Mouse (Mus musculus): ENCODE data around the gene Pheta1.
"Not testable (repeated sequence)": the region's sequence is repeated elsewhere in the genome, so short reads cannot be mapped to it uniquely, and the experiment has no call there.

Gene Pheta1

DNA sequence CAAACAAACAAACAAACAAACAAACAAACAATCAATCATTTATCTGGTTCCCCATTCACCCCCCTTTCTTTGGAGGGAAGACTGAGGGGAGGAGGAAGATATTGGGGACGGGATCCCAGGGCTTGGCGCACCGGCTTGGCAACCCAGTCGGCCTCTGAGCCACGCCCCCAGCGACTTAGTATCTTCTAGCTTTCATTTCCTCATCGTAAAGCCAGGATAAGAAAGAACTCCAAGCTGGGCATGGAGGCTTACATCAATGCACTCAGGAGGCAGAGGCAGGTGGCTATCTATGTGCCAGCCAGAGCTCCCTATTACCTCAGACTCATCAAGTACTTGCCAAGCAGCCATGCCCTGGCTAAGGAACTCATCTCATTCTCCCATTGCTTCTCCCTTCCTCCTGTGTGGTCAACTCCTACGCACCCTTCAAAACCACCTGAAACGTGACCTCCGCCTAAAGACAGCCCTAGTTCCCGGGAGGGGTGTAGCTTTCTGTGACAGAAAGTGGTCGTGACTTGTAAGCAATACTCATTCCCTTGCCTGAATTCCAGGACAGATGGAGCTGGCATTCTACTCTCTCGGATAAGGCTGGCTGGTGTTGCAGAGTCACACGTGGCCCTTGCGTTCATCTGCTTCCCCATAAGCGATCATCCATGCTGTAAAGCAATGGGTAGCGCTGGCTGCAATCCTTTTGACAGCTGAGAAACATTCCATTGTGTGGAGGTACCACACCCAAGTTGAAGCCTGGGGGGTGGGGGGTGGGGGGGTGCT is 5.5 kb upstream of the Pheta1 start:
- no peak for DNase-seq (ENCODE audit: low spot score)

DNA sequence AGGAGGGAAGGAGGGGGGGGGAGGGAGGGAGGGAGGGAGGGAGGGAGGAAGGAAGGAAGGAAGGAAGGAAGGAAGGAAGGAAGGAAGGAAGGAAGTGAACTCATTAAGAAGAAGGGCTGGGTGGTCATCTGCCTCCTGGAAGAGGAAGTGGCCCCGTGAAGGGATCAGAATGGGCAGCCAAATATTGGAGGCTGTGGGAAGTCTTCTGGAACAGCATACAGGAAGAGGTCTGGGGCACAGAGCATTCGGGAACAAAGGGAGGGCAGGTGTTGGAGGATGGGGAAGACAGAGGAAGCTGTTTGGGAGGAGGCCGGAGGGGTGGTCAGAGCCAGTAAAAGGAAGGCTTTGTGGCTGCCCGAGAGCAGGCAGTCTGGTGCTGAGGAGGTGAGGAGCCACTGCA is 3.4 kb upstream of the Pheta1 start:
- no peak for DNase-seq (ENCODE audit: low spot score)

DNA sequence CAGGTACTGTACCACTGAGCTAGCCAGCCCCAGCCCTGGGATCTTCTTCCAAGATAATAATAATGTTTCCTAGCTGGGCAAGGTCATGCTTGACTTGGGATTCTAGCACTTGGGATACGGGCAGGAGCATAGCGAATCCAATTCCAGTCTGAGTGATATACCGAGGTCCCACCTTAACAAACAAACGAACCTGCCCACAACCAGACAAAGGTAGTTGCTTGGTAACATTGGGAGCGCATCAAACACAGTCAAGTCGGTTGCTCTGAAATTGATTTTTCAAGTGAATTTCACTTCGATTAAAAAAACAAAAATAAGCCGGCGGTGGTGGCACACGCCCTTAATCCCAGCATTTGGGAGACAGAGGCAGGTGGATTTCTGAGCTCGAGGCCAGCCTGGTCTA is 2.5 kb upstream of the Pheta1 start:
- DNase-seq (ENCODE audit: low spot score), result no peak

DNA sequence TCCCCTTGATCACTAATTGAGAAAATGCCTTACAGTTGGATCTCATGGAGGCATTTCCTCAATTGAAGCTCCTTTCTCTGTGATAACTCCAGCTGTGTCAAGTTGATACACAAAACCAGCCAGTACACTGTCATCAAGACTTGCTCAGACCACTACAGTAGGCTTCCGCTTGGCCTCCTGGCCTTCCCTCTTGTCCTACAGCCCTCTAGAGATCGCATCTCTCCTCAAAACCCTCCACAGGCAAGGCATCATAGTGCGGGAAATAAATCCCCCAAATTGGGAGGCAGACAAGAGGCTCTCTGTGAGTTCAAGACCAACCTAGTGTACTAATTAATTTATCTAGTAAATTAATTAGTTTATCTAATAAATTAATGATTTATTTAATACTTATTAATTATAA is 1.5 kb upstream of the Pheta1 start:
- DNase-seq (ENCODE audit: low spot score), result not testable (repeated sequence)

DNA sequence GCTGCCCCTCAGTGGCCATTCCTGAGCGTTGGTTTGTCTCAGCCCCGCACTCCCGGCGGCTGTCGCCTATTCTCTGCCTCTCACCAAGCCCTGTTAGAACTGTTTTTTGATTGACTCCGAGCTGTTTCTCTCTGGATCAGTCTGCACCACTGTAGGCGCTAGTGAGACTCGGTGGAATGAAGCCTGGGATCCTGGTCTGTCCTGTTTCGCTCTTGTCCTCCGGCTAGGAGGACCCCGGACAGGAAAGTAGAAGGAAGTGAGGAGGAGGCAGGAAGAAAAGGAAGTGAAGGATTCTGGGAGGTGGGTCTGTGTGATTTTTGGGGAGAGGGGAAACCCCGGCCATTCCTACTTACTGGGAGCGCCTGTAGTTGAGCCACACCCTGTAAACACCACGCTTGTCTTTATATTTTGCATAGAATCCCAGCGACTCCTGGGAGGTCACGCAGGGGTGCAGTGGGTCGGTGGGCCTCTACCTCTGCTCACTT is 707 bp upstream of the Pheta1 start:
- DNase-seq (ENCODE audit: low spot score), result no peak

DNA sequence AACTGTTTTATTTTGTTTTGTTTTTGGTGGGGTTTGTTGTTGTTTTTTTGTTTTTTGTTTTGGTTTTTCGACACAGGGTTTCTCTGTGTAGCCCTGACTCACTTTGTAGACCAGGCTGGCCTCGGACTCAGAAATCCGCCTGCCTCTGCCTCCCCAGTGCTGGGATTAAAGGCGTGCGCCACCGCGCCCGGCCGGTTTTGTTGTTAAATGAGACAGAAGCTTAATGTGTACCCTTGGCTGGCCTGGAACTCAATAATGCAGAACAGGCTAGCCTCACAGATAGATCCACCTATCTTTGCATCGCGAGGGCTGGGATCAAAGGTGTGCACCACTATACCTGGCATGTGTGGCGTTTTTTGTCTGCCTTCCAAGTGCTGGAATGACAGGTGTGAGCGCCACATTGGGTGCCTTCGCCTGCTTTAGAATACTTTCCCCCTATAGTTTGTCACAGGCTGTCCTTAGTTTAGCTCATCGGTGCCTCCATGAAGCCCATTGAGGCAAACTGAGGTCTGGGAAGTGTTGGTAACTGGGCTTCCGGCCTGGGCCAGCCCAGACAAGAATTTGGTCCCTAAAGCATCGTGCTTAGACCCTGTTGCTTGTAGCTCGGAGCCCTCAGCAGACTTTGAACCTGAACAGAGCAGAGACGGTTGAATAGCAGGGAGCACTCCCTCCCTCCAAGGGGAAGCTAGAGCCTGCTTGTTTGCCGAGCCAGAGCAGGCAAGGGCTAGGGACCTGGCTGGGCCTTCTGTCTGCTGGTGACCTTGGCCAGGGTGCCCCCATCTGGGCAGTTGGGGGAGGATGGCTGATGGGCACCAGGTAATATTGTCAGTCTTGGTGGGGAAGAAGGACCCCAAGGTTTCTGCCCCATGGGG is 930 bp downstream of the Pheta1 start:
- no peak for DNase-seq (ENCODE audit: low spot score)

DNA sequence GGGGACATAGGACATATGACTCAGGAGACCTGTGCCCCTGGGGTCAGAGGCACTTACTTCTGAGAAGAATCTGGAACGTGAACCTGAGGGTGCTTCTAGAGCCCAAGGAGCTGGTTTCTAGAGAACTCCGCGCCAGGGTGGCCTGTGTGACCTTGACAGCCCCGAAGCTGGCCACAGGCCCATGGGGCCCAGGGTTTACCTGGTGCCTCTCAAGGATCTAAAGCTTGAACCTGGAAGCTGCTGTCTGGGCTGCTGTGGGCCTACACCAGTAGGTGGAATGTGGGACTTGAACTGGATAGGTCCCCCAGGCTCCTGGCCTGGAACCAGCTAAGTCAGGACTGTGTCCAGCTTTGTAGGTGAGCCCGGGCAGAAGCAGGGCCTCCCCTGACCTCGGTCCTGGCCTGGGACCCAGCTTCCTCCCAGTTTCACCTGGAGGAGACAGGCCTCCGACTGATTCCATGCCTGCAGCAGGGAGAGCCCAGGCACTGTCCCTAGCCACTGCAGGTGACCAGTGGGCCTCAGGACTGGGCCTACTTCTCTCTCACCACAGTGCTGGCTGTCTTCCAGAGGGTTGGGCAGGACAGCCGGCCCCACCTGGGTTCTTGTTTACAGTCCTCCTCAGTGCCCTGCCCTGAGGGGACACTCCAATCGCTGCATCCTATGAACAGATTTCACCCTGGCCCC is 4.7 kb downstream of the Pheta1 start:
- no peak for DNase-seq (ENCODE audit: low spot score)

DNA sequence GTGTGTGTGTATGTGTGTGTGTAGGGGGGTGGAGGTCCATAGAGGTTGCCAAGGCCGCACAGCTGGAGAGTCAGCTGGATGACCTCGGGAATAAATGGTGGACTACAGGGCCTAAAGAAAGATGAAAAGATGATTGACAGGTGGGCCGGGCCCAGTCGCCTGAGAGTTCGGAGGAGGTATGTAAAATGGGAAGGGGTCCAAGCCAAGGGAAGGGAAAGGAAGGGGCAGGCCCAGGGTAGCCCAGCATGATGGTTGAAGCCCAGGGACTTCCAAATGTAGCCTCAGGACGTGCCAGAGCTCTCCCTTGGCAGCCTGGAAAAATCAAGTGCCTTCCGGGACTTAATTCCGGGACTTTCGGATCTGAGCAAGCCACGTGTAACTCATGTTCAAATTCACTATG is 6.0 kb downstream of the Pheta1 start:
- no peak for DNase-seq (ENCODE audit: low spot score)

DNA sequence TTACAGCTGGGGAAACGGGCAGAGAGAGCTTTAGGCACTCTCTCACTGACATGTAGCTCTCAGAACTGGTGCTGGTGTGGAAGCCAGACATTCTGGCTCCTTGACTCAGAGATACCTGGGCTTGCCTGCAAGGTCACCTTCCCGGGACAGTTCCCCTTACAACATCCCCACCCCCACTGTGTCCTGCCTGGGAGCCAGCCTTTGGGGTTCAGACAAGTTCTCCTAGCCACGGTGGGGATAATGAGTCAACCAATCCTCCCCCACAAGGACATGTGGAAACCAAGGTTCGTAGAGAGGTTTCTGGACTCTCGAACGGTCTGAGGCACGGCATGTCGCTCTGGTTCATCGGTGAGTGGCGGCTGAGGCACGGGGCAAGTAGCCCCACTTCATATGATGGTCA is 8.0 kb downstream of the Pheta1 start:
- DNase-seq (ENCODE audit: low spot score), result no peak

DNA sequence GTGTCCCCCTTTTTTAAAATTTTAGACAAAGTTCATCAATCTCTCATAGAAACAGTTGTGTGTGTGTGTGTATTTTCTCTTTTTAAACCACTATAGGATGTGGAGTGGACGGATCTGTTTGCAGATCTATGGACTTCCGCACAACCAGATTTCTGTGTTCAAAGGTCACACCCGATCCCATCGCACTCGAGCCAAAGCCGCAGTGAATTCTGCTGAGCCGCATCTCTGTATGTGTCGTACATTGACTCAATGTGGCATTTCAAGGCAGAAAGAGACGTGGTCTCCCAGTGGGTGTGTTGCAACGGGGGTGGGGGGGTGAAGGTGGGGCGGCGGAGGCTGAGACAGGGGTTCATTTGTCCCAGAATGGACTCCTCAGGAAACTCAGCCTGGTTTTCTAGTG is 9.6 kb downstream of the Pheta1 start:
- DNase-seq (ENCODE audit: low spot score), result no peak

DNA sequence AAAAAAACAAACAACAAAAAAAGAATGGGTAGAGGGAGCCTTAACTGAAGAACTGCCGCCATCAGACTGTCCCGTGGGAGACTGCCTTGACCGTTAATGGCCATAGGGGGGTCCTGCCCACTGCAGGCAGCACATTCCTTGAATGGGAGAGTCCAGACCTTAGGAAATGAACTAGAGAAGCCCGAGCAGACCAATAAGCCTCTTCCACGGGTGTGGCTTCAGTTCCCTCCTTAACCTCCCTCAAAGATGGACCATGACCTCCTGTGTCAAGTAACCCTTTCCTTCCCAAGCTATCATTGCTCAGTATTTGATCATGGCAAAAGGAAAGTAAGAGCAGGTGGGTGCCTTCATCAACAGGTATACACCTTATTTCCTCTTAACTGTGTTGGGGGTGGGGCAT is 13.2 kb downstream of the Pheta1 start:
- DNase-seq (ENCODE audit: low spot score), result no peak

DNA sequence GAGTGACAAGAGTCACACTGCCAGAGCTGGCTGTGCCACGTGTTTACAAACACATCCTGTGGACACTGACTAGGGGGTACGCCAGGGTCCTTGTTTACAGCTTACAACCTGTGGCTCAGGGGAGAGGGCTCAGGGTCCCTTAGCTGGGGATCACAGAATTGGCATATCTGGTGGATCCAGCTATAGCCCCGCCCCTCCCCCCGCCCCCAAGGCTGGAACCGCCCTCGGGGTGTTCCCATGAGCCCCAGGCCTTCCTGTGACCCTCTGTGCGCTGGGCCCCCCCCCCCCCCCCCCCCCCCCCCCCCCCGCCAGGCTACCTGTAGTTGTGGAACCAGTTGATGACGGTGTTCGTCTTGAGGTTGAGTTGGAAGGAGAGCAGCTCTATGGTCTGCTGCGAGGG is 15.5 kb downstream of the Pheta1 start:
- no peak for DNase-seq (ENCODE audit: low spot score)

DNA sequence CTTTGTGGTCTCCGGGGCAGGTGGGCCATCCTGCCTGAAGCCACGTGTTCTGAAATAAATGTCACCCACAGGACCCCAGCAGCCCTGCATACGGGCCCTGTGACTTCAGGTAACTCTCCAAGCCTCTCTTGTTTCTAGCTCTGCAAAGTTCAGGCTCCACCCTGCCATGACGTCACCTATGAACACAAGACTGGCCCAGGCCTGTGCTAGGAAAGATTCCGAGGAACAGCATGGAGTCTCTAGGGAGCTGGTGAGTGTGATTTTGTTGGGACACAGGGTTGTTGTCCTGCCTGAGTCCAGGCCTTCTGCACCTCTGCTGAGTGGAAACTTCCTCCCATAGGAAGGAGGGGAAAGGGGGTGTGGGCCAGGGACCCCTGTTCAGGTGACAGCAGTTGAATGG is 19.2 kb downstream of the Pheta1 start:
- no peak for DNase-seq (ENCODE audit: low spot score)

DNA sequence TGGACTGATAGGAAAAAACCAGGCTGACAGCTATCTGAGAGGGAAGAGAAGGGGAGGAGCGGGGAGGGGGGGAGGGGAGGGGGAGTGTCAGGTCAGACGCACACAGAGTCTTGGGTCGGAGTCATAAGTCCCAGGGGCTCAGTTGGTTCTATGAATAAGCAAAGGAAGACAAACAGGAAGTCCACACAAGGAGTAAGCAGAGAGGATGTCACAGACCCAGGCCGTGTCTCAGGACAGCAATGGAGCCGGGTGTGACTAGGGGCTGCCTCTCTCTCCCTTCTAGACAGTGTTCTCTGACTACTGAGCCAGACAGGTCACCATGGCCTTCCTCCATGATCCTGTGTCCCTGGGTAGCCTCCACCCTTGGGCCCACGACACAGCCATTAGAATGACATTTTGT is 22.0 kb downstream of the Pheta1 start:
- DNase-seq (ENCODE audit: low spot score), result no peak

DNA sequence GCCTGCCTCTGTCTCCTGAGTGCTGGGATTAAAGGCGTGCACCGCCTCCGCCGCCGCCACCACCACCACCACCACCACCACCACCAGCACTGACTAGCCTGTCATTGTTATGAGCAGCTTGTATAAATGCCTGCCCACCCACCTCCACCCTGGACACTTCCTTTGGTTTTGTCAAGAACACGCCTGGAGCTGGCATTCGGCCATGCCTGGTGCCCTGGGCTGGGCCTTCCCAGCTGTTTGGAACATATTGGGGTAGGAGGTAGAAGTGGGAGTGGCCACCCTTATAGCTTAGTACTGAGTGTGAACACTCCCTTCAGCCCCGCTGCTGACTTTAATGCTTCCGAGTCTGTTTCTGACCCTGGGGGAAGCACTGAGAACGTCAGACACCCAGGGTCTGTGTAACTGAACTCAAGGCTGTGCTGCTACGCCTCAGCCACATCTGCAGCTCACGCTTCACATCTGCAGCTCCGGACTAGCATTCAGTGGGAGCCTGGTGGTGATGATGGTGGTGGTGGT is 22.8 kb downstream of the Pheta1 start:
- DNase-seq (ENCODE audit: low spot score), result no peak

DNA sequence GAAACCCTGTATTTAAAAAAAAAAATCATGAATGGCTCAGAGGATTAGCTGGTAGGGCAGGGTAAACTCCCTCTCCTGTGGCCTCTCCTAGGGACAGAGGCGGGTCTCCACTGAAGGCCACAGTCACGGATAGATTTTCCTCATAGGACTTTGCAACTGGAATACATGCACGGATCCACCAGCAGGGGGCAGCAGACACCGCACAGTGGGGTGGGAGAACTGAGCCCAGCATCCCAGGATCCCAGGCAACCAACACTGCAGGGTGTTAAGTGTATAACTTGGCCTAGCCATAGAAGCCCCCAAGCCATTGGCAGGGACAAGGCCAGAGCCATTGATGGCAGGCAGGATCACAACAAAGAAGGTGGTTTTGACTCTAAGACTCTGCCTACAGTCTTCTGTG is 23.4 kb downstream of the Pheta1 start:
- DNase-seq (ENCODE audit: low spot score), result peak; percentile 66

DNA sequence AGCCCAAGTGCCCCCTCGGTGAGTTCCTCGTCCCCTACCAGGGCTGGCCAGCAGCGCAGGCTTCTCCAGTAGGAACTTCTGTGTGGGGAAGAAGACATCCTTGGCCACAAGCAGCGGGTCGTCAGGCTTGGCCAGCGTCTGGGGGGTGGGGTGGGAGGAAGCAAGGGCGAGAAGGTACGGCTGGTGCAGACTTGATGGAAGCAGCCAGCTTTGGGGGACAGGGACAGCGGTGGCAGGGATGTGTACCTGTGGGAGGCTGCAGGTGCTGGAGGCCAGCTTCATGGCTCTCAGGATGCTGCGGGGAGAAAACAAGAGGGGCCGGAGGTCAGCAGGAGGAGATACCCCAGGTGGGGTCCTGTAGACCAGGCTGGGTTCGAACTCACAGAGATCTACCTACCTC is 26.3 kb downstream of the Pheta1 start:
- DNase-seq (ENCODE audit: low spot score), result no peak

DNA sequence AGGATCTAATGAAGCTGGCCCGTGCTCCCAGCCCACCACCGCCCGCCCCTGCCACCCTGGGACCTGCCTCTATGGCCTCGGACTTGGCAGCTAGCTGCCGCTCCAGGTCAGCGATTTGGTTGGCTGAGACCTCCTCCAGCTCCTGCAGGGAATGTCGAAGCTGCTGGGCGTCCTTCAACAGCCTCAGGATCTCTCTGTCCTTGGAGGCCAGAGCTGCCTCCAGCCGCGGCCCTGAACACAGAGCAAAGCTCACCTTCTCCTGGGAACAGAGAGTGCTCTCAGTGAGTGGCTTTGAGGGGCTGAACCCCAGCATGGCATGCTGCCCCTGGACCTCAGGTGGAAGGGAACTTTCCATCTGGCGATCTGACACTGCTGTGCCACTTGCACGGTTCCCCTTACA is 28.1 kb downstream of the Pheta1 start:
- DNase-seq (ENCODE audit: low spot score), result no peak

DNA sequence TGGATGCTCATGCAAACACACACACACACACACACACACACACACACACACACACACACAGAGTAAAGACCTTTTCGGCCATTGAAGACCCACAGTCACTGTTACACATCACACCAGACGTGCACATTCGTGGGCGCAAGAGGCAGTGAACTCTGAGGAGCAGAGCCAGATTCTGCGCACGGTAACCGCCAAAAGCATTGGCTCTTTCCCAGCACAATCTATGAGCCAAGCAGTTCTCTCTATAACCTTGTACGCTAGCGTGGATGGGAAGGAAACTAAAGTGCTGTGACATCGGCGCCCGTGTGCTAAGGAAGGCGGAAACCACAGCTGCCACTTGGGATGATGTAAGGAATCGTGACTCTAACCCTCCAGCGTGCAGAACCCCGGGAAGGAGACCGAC is 29.9 kb downstream of the Pheta1 start:
- DNase-seq (ENCODE audit: low spot score), result no peak

DNA sequence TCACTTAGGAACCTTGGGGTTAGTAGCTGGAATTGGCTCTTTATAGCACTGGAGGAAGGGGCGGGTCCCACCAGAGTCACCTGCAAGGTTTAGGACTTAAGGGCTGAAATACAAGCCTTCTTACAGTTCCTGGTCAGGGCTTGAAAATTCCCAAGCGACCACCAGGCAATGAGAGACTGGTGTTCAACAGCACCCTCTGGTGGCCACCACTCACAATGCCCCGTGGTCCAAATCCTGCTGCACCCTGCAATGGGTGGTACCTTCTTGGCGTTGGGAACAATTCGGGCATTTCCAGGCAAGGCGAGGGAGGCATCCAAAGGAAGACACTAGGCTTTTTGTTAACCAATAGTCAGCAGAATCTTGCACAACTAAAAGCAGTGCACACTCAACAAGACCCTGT is 30.4 kb downstream of the Pheta1 start:
- no peak for DNase-seq (ENCODE audit: low spot score)

DNA sequence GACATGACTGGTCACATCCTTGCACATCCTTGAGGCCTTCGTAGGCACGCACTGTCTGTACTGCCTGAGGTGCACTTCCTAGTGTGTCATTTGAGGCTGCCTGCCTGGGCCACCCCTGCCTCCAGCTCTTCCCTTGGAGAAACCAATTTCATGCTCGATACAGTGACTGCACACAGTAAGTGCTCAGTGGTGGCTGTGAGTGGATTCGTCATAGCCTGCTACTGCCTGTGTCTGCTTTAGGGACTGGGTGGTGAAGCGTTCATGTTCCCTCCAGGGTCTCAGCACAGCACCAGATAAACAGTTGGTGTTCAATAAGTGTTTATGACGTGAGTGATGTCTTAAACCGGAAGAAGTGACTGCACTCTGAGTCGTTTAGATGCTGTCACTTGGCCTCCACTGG is 34.6 kb downstream of the Pheta1 start:
- no peak for DNase-seq (ENCODE audit: low spot score)

DNA sequence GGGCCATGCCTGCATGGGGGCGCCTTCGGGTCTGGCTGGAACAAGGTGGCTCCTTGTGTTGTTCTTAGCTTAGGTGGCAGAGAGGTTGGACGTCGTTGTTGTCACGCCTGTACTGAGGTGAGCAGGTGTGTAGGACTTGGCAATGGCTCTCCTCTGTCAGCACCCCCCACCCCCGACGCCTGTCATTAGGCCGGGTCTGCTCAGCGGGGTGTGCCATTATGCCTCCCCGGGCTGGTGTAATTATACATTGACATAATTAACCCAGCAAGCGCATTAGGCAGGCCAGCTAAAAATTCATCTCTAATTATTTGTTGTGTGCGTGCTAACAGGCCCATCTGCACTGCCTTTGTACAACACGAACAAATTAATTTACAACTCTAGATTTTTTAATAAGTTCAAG is 40.6 kb downstream of the Pheta1 start:
- no peak for DNase-seq (ENCODE audit: low spot score)
